Mouse (Mus musculus): ENCODE results near the gene Adcy1.

The Adcy1 gene

DNA sequence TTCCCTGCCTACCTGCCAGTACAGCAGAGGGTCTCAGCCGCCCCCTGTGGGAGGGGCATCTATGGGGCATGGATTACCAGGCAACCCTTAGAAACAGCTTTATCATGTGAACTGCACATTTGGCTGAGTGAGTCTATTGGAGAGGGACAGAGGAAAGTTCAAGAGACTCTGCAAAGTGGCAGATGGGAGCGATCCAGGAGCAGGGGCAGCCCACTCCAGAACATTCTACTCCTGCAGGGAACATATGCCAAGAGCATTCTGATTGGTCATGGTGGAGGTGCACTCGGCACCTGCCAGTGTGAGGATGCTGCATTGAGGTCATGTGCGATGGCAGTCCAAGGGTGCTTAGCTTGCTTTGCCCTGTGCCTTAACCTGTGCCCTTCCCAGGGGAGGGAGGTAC, 6.5 kb downstream of the Adcy1 start:
- DNase-seq (ENCODE audit: low spot score): no peak

- no peak for DNase-seq (ENCODE audit: low spot score)
Measured at GRCm38 (mm10) chr11:7071617-7072016, 8.3 kb downstream of the Adcy1 start.

DNA sequence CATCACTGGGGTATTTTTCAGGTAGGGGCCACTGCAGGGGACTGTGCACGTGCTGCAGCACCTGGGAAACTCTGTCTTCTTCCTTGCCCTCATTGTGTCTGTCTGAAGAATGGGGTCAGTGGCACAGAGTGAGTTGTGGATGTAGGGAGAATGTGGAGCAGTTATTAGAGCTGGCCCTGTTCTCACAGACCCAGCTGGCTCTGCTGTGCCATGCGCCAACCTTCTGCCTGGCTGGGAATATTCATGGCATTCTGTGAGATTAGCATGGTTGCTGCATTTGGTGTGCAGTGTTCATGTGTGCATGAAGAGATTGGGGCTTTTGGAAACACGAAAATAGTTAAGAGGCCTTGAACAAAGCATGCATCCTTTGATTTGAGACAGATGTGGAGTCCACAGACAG, 10.3 kb downstream of the Adcy1 start:
- DNase-seq (ENCODE audit: low spot score): no peak

DNA sequence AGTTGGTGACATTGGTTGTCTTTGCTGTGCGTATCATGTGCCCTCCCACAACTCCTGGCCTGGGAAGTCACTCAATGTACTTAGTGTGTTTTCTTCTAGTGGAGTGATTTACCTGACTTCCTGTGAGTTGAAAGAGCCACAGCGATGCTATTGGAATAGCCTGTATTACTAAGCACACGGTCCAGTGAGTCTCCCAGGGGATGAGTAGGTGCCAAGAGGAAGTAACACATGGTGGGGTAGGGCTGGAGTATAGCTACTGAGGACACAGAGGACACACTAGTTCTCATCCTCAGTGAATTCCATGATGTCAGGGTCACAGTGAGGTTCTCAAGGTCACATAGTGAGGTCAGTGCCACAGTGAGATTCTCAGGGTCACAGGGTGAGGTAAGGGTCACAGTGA, 13.2 kb downstream of the Adcy1 start:
- no peak for DNase-seq (ENCODE audit: low spot score)

- no peak for DNase-seq (ENCODE audit: low spot score)
Measured at GRCm38 (mm10) chr11:7081893-7082292, 18.6 kb downstream of the Adcy1 start.

GRCm38 (mm10) chr11:7083911-7084310, 20.6 kb downstream of the Adcy1 start:
- no peak for DNase-seq (ENCODE audit: low spot score)

DNA sequence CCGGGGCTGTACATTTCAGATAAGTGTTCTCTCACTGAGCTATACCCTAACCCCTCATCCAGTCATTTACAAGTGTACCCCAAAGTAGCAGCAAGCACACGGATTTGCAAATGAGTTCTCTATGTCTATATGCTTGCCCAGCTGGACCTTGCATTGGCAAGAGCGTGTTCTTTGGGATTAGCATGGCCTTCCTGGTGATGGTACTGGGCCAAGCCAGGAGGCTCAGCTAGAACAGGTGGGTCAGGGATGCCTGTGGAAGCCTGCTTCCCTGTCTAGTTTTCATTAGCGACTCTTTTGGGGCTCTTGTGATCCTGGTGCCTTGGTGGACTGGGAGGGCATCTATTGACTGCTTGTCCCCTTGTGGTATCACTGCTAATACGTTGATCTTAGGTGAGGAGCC, 21.9 kb downstream of the Adcy1 start:
- DNase-seq (ENCODE audit: low spot score): no peak

DNA sequence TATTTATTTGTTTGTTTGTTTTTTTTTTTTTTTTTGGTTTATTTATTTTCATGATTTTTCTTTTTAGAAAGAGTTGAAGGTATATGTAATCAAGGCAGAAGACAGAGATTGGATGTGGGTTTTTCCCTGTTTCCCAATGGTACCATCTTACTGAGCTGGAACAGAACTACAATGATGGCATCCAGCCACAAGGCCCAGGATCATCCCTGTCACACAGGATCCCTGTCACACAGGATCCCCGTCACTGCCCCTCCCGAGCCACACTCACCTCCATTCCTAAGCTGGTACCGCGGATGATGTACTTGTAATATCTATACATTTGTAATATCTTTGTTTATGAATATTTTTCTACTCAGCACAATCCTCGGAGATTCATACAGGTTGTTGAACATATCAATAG, 27.8 kb downstream of the Adcy1 start:
- no peak for DNase-seq (ENCODE audit: low spot score)

DNA sequence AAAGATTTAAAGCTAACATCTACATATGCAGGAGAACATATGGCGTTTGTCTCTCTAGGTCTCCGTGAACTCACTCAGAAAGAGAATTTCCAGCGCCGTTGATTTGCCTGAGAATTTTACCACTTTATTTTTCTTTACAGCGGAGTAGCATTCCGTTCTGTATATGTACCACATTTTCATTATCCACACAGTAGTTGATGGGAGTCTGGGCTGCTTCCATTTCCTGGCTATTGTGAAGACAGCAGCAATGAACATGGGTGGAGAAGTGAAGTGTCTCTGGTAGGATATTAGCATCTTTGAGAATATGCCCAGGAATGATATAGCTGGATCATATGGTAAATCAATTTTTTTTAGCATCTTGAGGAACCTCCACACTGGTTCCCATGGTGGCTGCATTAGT, 31.6 kb downstream of the Adcy1 start:
- DNase-seq (ENCODE audit: low spot score): no peak

- no peak for DNase-seq (ENCODE audit: low spot score)
Measured at GRCm38 (mm10) chr11:7101674-7102073, 38.4 kb downstream of the Adcy1 start.

DNA sequence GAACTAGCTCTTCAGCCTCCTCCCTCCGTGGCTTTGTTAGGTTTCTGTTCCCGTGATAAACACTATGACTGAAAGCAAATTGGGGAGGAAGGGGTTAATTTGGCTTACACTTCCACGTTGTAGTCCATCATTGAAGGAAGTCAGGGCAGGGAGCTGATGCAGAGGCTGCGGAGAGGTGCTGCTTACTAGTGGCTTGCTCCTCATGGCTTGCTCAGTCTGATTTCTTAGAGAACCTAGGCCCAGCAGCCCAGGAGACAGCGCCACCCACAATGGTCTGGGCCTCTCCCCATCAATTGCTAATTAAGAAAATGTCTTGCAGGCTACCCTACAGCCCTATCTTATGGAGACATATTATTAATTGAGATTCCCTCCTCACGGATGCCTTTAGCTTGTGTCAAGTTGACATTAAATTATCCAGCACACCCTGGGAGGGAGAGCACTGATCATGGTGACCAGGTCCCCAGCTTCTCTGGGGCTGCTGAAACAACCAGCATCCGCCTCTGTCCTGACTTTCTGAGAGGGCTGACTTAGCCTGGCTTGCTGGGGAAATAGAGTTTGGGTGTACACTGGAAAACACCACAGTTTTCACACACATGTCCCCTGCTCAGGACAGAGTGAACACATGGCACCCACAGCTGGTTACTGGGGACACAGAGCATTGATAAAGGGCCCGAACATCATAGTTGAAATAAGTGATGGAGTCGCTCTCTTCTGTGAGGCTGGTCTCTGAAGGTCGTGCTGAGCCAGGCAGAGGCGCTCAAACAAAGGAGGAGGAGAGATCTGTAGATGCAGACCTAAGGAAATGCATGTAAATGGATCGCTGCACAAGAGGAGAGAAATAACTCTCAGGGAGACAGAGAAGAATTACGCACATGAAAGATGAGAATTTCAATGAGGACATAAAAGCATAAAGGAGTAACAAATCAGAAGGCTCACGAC, 39.2 kb downstream of the Adcy1 start:
- DNase-seq (ENCODE audit: low spot score): no peak

- no peak for DNase-seq (ENCODE audit: low spot score)
Measured at GRCm38 (mm10) chr11:7105337-7105736, 42.0 kb downstream of the Adcy1 start.

DNA sequence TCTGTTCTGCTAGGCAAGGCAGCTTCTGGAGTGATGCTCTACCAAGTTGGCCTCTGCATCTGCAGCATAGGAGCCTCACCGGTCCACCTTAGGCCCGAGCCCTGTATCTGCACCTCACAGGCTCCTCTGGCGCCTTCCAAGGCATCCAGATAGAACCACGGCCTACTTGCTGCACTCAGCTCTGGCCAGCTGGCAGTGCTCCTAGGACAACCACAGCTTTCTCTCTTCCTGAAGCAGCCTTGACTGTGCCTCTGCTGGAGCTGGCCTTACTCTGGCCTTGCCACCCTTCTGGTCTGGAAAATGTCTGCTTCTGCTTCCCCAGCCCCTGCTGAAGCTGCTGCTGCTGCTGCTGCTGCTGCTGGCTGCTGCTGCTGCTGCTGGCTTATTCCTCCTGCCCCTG, 45.8 kb downstream of the Adcy1 start:
- DNase-seq (ENCODE audit: low spot score): no peak

- DNase-seq (ENCODE audit: low spot score): no peak
Measured at GRCm38 (mm10) chr11:7113046-7113445, 49.8 kb downstream of the Adcy1 start.

GRCm38 (mm10) chr11:7113687-7114086, 50.4 kb downstream of the Adcy1 start:
- no peak for DNase-seq (ENCODE audit: low spot score)

DNA sequence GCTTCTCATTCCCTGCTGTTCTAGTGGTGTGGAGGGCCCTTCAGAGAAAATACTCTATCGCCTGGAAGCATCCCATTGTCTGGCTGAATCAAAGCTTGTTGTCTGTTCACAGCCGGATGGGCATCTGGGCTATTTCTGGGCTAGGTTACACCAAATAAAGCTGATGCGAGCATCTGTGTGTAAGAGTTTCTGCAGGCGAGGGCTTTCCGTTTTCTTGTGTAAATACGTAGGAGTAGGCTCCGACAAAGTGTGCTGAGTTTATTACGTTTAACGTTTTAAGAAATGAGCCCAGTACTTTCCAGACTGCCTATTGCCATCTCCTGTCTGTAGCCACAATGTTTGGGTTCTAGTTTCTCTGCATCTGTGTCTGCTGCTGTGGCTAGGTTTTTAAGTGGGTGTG, 51.0 kb downstream of the Adcy1 start:
- no peak for DNase-seq (ENCODE audit: low spot score)

DNA sequence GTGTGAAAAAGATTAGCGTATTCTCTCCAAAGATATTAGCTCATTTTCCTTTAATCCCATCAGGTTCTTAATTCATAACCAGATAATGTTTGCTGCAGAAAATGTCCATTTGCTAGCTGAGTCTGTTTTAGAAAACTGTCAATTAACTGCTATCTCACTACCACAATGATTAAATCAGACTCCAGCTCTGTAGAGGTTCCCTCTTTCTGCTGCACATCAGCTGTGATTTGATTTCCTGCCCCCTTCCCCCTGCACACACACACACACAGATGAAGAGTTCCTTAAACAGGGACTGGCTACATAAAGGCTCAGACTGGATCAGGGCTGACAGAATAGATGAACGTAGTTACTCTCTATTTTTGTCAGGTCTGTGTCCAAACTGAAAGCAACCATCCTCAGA, 53.4 kb downstream of the Adcy1 start:
- no peak for DNase-seq (ENCODE audit: low spot score)

GRCm38 (mm10) chr11:7129319-7130051, 66.2 kb downstream of the Adcy1 start:
- no peak for DNase-seq (ENCODE audit: low spot score)

GRCm38 (mm10) chr11:7132736-7133387, 69.6 kb downstream of the Adcy1 start:
- no peak for DNase-seq (ENCODE audit: low spot score)

DNA sequence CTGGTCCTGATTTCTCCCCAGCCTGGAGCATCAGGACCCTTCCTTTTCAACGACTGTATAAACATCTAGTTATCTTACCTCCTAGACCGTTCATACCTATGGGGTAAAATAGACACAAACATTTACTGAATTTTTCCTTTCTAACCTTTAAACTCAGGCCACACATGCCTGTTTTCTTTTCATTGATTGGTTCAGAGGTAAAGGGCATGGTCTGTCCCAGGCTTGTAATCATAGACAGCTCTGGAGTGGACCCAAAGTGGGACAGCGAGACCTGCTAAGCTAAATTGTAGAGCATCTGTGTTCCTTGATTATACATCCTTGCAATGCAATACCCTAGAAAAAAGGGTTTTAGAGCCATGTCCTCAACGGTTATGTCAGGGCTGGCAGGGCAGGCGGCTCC, 70.4 kb downstream of the Adcy1 start:
- DNase-seq (ENCODE audit: low spot score): no peak

GRCm38 (mm10) chr11:7134319-7134718, 71.0 kb downstream of the Adcy1 start:
- no peak for DNase-seq (ENCODE audit: low spot score)

- no peak for DNase-seq (ENCODE audit: low spot score)
Measured at GRCm38 (mm10) chr11:7135301-7135700, 72.0 kb downstream of the Adcy1 start.

DNA sequence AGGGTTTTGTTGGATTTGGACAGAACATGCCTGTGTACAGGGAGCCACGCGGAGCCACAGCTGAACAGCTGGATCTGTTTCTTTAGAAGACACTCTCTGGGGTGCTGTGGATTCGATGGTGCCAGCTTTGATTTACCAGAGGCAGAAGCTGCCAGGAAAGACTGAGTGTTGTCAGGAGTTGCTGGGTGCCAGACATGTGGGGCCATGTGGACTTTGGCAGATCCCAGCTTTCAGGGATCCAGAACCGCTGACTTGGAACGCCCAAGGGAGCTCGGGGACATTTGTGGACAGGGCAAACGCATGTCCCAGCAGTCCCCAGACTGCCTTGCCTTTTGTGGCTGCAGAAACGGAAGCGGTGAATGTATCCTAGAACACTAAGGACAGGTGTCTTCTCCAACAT, 72.5 kb downstream of the Adcy1 start:
- no peak for DNase-seq (ENCODE audit: low spot score)

Measured in T-cell, adult 2 months (primary cell).